Mouse (Mus musculus): Measurements from ENCODE around the gene Ppp2r3d.

DNA sequence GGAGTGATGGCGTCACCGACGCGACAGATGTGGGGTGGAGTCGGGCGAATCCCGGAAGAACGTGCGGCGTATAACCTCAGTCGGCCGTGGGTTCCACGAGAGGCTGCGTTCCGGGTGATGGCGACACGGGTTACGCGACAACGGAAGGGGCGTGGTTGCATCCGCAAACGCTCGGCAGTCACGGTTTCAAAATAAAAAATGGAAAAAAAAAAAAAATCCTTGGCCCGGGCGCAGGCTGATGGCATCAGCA, 52.5 kb downstream of the Ppp2r3d start:
- TF ChIP-seq POLR2A (IDR thresholded peaks at IDR 0.05; ENCODE audit: low read depth, low read length) = no peak
- TF ChIP-seq CTCF (IDR thresholded peaks at IDR 0.05; ENCODE audit: extremely low read depth, insufficient read depth, insufficient read length, insufficient replicate concordance) = no peak
